Mouse (Mus musculus): ENCODE measurements around the gene Grik1. TPM values are rescaled to one million over a fixed set of nuclear protein-coding genes. Genes with fewer than 3 reads are reported as not detected.

Gene Grik1
- polyA plus RNA-seq, 1 experiment, result 0.02 TPM

DNA sequence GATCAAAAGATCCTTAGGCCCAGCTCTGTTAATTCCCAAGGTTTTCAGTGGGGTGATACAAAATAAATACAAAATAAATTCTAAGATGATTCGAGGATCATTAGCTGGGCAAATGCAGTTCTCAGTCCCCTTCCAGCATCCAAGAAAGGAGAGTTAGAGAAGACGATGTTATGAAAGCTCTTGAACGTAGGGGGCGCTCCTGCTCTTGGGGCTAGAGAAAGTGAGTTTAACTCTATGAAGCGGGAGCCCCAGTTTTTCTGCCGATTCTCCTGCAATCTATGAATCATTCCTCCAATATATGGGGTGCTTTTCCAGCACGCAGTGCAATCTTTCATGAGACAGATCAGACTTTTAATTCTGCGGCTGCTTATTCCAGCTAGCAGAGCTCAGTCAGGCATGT lies 78.2 kb downstream of the Grik1 start:
- TF ChIP-seq CTCF (IDR thresholded peaks at IDR 0.05; ENCODE audit: extremely low read depth, insufficient read depth, insufficient read length, insufficient replicate concordance), result no peak
- no peak for TF ChIP-seq POLR2A (IDR thresholded peaks at IDR 0.05; ENCODE audit: low read depth, low read length)
- no peak for DNase-seq (ENCODE audit: low read depth in 1 of 2, low spot score in 2 of 2)
- no peaks in the 10 kb centered on the region for H3K27me3 ChIP-seq (ENCODE audit: control insufficient read depth, insufficient read depth, low read length)
- 62% methylated on average over 8 of the region's 8 CpGs for WGBS
- H3K4me1 ChIP-seq (ENCODE audit: control insufficient read depth, insufficient read depth, insufficient read length), result no peaks in the 10 kb centered on the region
- H3K27ac ChIP-seq (ENCODE audit: insufficient read depth, low read length), result no peak overlapping the region
- H3K4me3 ChIP-seq (ENCODE audit: extremely low read depth, insufficient read depth, insufficient read length), result no peak overlapping the region
- no peaks in the 10 kb centered on the region for H3K36me3 ChIP-seq (ENCODE audit: control insufficient read depth, insufficient read depth, low read length)

DNA sequence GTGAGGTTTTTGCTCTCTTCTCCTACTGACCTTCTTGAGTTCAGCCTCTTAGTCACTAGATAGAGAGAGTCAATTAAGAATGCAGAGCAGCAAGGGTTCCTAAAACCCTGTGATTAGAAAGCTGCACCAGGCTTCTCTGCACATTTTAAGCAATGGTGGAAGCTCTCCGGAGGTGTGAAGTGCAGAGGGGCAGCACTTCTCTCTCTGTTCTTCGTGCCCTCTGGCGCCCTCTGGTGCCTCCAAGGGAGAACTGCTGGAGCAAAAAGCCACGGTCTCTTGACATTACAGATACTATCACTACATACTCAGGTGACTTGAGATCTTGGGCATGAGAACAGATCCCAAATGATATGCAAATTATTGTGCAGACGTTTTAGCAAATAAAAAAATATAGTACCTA lies 85.7 kb downstream of the Grik1 start:
- H3K4me1 ChIP-seq (ENCODE audit: control insufficient read depth, insufficient read depth, insufficient read length), result no peaks in the 10 kb centered on the region
- WGBS, result 5% methylated on average over 5 of the region's 5 CpGs
- no peaks in the 10 kb centered on the region for H3K27me3 ChIP-seq (ENCODE audit: control insufficient read depth, insufficient read depth, low read length)
- DNase-seq (ENCODE audit: low read depth in 1 of 2, low spot score in 2 of 2), result peak in 1 of 2 experiments; percentile 35
- H3K4me3 ChIP-seq (ENCODE audit: extremely low read depth, insufficient read depth, insufficient read length), result no peak overlapping the region
- TF ChIP-seq CTCF (IDR thresholded peaks at IDR 0.05; ENCODE audit: extremely low read depth, insufficient read depth, insufficient read length, insufficient replicate concordance) (peak; percentile 56; the same call in 1 of the 2 replicates), POLR2A (IDR thresholded peaks at IDR 0.05; ENCODE audit: low read depth, low read length) (no peak)
- no peaks in the 10 kb centered on the region for H3K36me3 ChIP-seq (ENCODE audit: control insufficient read depth, insufficient read depth, low read length)
- no peak overlapping the region for H3K27ac ChIP-seq (ENCODE audit: insufficient read depth, low read length)

DNA sequence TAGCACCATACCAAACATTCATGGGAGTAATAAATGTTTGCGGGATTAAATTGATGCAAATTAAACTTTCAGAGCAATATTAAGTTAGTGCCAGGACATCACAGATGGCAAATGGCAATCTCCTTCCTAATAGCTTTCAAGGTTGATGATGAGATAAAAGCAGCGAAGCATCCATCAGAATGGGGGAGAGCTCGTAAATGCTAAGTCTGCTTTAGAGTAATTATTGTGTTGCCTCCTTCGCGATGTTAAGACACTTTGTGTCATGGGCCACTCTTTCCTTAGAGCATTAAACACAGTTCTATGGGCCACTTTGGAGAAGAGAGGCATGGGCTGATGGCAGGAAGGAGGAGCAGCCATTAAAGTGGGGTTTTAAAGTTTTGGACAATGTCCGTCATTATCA lies 86.1 kb downstream of the Grik1 start:
- H3K36me3 ChIP-seq (ENCODE audit: control insufficient read depth, insufficient read depth, low read length), result no peaks in the 10 kb centered on the region
- no peak for DNase-seq (ENCODE audit: low read depth in 1 of 2, low spot score in 2 of 2)
- no peak overlapping the region for H3K4me3 ChIP-seq (ENCODE audit: extremely low read depth, insufficient read depth, insufficient read length)
- H3K27ac ChIP-seq (ENCODE audit: insufficient read depth, low read length), result no peak overlapping the region
- WGBS, result 82% methylated on average over 6 of the region's 6 CpGs
- no peaks in the 10 kb centered on the region for H3K27me3 ChIP-seq (ENCODE audit: control insufficient read depth, insufficient read depth, low read length)
- no peak for TF ChIP-seq POLR2A (IDR thresholded peaks at IDR 0.05; ENCODE audit: low read depth, low read length)
- no peak for TF ChIP-seq CTCF (IDR thresholded peaks at IDR 0.05; ENCODE audit: extremely low read depth, insufficient read depth, insufficient read length, insufficient replicate concordance)
- no peaks in the 10 kb centered on the region for H3K4me1 ChIP-seq (ENCODE audit: control insufficient read depth, insufficient read depth, insufficient read length)

DNA sequence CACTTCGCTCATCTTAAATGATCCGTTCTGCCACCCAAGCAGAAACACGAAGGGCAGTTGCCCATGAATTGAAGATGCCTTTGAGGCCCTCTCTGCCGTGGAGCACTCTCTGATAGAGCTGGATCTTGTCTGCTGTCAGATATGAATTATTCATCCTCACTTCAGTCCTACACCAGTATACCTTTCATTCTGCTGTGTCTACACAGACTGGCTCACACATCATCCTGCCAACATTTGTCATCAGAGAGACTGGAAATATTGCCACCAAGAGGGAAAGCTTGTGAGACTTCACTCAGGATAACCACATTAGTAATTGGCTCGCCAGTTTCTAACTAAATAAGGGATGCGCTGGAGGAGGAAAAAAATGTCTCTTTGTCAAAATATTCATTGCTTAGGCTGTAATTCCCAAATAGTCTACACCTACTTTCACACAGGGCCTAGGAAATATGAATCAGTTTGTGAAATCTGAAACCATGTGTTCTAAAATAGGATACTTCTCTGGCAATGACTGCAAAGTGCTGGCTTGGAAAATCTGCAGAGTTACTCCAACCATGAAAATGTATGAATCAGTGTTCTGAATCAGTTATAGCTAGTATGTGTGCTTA lies 102.5 kb downstream of the Grik1 start:
- no peaks in the 10 kb centered on the region for H3K36me3 ChIP-seq (ENCODE audit: control insufficient read depth, insufficient read depth, low read length)
- no peaks in the 10 kb centered on the region for H3K27me3 ChIP-seq (ENCODE audit: control insufficient read depth, insufficient read depth, low read length)
- H3K27ac ChIP-seq (ENCODE audit: insufficient read depth, low read length), result no peak overlapping the region
- TF ChIP-seq POLR2A (IDR thresholded peaks at IDR 0.05; ENCODE audit: low read depth, low read length) (no peak), CTCF (IDR thresholded peaks at IDR 0.05; ENCODE audit: extremely low read depth, insufficient read depth, insufficient read length, insufficient replicate concordance) (no peak)
- DNase-seq (ENCODE audit: low read depth in 1 of 2, low spot score in 2 of 2), result no peak
- no peak overlapping the region for H3K4me3 ChIP-seq (ENCODE audit: extremely low read depth, insufficient read depth, insufficient read length)
- 84% methylated on average over 6 of the region's 6 CpGs for WGBS
- no peaks in the 10 kb centered on the region for H3K4me1 ChIP-seq (ENCODE audit: control insufficient read depth, insufficient read depth, insufficient read length)

DNA sequence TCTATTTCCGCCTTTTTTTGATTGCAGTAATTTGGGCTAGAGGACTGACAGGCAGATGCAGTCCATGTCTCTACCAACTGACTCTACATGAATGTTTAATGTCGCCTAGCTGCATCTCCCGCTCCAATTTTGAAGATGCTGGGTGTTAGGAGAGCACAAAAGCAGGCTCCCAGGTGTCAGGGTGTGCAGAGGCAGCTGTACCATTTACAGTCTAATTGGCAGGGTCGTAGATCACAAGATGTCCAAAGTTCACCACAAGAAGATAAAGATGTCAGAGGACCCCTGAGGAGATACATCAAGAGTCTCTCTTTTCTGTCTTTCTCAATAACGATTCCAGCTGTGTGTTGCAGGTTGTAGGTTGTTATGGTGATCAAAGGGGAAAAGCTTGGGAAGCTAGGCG lies 111.3 kb downstream of the Grik1 start:
- Histone ChIP-seq H3K4me1 (ENCODE audit: control insufficient read depth, insufficient read depth, insufficient read length) (no peaks in the 10 kb centered on the region), H3K36me3 (ENCODE audit: control insufficient read depth, insufficient read depth, low read length) (no peaks in the 10 kb centered on the region), H3K27ac (ENCODE audit: insufficient read depth, low read length) (no peak overlapping the region), H3K27me3 (ENCODE audit: control insufficient read depth, insufficient read depth, low read length) (no peaks in the 10 kb centered on the region), H3K4me3 (ENCODE audit: extremely low read depth, insufficient read depth, insufficient read length) (no peak overlapping the region)
- TF ChIP-seq CTCF (IDR thresholded peaks at IDR 0.05; ENCODE audit: extremely low read depth, insufficient read depth, insufficient read length, insufficient replicate concordance) (no peak), POLR2A (IDR thresholded peaks at IDR 0.05; ENCODE audit: low read depth, low read length) (no peak)
- DNase-seq (ENCODE audit: low read depth in 1 of 2, low spot score in 2 of 2), result no peak
- 77% methylated on average over 6 of the region's 6 CpGs for WGBS

DNA sequence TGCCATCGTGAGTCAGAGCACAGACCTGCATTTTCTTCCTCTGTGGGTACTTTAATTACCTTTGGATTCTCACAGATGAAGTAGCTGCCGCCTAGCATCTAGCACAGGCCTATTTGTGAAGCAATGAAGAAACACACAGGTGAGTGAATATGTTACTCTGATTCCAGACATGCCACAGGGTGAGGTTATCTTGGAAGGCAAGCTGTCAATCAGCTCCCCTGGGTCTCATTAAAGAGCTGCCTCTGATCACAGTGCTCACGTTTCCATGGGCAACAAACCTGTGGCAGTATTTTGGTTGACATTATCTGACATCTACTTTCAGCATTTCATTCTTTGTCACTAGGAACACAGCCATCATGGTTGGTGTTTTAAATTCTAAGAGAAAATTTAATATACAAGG lies 112.7 kb downstream of the Grik1 start:
- no peaks in the 10 kb centered on the region for H3K27me3 ChIP-seq (ENCODE audit: control insufficient read depth, insufficient read depth, low read length)
- 64% methylated on average over 3 of the region's 3 CpGs for WGBS
- no peak for TF ChIP-seq POLR2A (IDR thresholded peaks at IDR 0.05; ENCODE audit: low read depth, low read length)
- no peak for TF ChIP-seq CTCF (IDR thresholded peaks at IDR 0.05; ENCODE audit: extremely low read depth, insufficient read depth, insufficient read length, insufficient replicate concordance)

DNA sequence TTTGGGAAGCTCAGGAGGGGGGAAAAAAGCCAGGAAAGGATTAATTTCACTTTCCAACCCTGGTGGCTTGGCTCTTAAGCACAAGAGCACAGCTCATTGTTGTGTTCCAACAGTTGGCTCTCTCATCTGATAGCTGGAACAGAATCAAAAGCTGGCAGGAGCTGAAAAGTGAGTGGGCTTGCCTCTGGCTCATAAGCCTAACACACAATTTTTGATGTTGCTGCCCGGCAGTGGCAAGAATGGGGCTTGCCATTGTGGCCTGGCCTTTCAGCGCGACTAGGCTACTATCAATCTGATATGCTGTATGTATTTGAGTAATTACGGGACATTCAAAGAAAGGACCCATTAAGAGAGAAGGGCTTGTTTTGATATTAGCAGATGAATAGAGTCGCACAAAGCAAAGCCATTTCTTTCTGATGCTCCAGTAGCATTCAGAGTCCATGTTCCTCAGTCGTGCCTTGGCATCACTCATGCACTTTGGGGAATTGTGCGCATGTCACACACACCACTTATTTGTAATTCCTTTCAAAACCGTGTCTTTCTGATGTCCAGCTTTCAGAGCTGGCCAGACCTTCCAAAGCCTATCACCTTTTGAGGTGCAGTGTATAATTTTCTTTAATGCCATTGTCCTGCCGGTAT lies 115.9 kb downstream of the Grik1 start:
- Histone ChIP-seq H3K36me3 (ENCODE audit: control insufficient read depth, insufficient read depth, low read length) (no peaks in the 10 kb centered on the region), H3K4me3 (ENCODE audit: extremely low read depth, insufficient read depth, insufficient read length) (no peak overlapping the region), H3K27me3 (ENCODE audit: control insufficient read depth, insufficient read depth, low read length) (no peaks in the 10 kb centered on the region), H3K27ac (ENCODE audit: insufficient read depth, low read length) (no peak overlapping the region), H3K4me1 (ENCODE audit: control insufficient read depth, insufficient read depth, insufficient read length) (no peaks in the 10 kb centered on the region)
- DNase-seq (ENCODE audit: low read depth in 1 of 2, low spot score in 2 of 2), result no peak
- no peak for TF ChIP-seq POLR2A (IDR thresholded peaks at IDR 0.05; ENCODE audit: low read depth, low read length)
- no peak for TF ChIP-seq CTCF (IDR thresholded peaks at IDR 0.05; ENCODE audit: extremely low read depth, insufficient read depth, insufficient read length, insufficient replicate concordance)
- WGBS, result 93% methylated on average over 9 of the region's 9 CpGs

More for the DNA sequence above, 112.7 kb downstream of the Grik1 start:
- Histone ChIP-seq H3K36me3 (ENCODE audit: control insufficient read depth, insufficient read depth, low read length) (no peaks in the 10 kb centered on the region), H3K27ac (ENCODE audit: insufficient read depth, low read length) (no peak overlapping the region), H3K4me1 (ENCODE audit: control insufficient read depth, insufficient read depth, insufficient read length) (no peaks in the 10 kb centered on the region), H3K4me3 (ENCODE audit: extremely low read depth, insufficient read depth, insufficient read length) (no peak overlapping the region)
- no peak for DNase-seq (ENCODE audit: low read depth in 1 of 2, low spot score in 2 of 2)
